Mouse (Mus musculus) myocyte (in vitro differentiated cells): ENCODE measurements around the gene Nrp1. TPM values are rescaled to one million over a fixed set of nuclear protein-coding genes. Genes with fewer than 3 reads are reported as not detected.

ENCODE experiments used
- H3K27me3 ChIP-seq: one replicate; pipeline ENCODE4 v1.6.1; 2011; ENCODE audit not compliant: control insufficient read depth, insufficient read depth, insufficient read length
- H3K36me3 ChIP-seq: one replicate; pipeline ENCODE4 v1.6.1; 2011; ENCODE audit not compliant: control insufficient read depth, insufficient read depth
- H3K4me2 ChIP-seq: one replicate; pipeline ENCODE4 v1.6.1; 2011; ENCODE audit warnings: low read depth, control low read depth
- H3K4me3 ChIP-seq: one replicate; pipeline ENCODE4 v1.5.1; 2011; ENCODE audit warnings: mild to moderate bottlenecking, control low read depth, moderate library complexity
- H3K79me2 ChIP-seq: one replicate; pipeline ENCODE4 v1.6.1; 2011; ENCODE audit not compliant: control insufficient read depth, insufficient read depth
- H3ac ChIP-seq: one replicate; pipeline ENCODE4 v1.6.1; 2011; ENCODE audit not compliant: control insufficient read depth, insufficient read length
- CEBPB ChIP-seq: IDR thresholded peaks from 2 replicates; pipeline ENCODE4 v1.6.1; 2011; ENCODE audit warnings: mild to moderate bottlenecking, moderate library complexity; ENCODE audit not compliant: poor library complexity, insufficient read depth, severe bottlenecking
- E2F4 ChIP-seq: IDR thresholded peaks from one replicate; pipeline ENCODE4 v1.6.1; 2011; ENCODE audit warnings: mild to moderate bottlenecking, control low read depth, moderate library complexity; ENCODE audit not compliant: insufficient read depth
- MAX ChIP-seq: IDR thresholded peaks from one replicate; pipeline ENCODE4 v1.6.1; 2011; ENCODE audit warnings: low read depth, mild to moderate bottlenecking, control low read depth
- MYOD1 ChIP-seq, 3 experiments: IDR thresholded peaks; one replicate each; pipeline ENCODE4 v1.6.1; 2011; ENCODE audit warnings: control low read depth in 2 of 3, low read depth in 2 of 3, mild to moderate bottlenecking in 2 of 3, moderate library complexity in 1 of 3; ENCODE audit not compliant: insufficient read length in 2 of 3, control insufficient read depth in 1 of 3
- MYOG ChIP-seq, 3 experiments: IDR thresholded peaks; one replicate each; pipeline ENCODE4 v1.6.1; 2011; ENCODE audit warnings: control low read depth in 2 of 3, low read depth in 2 of 3, mild to moderate bottlenecking in 2 of 3; ENCODE audit not compliant: insufficient read length in 2 of 3, control insufficient read depth in 1 of 3, insufficient read depth in 1 of 3
- POLR2A ChIP-seq: IDR thresholded peaks from one replicate; pipeline ENCODE4 v1.6.1; 2011; ENCODE audit warnings: low read depth, mild to moderate bottlenecking, control low read depth, moderate library complexity; ENCODE audit not compliant: insufficient read length
- POLR2AphosphoS2 ChIP-seq: IDR thresholded peaks from one replicate; pipeline ENCODE4 v1.6.1; 2011; ENCODE audit warnings: low read depth, control low read depth; ENCODE audit not compliant: insufficient read length
- REST ChIP-seq: IDR thresholded peaks from one replicate; pipeline ENCODE4 v1.6.1; 2011; ENCODE audit warnings: mild to moderate bottlenecking, control low read depth, moderate library complexity; ENCODE audit not compliant: insufficient read depth, insufficient read length
- SRF ChIP-seq: IDR thresholded peaks from one replicate; pipeline ENCODE4 v1.6.1; 2011; ENCODE audit warnings: low read depth; ENCODE audit not compliant: control insufficient read depth, insufficient read length
- TCF12 ChIP-seq: IDR thresholded peaks from one replicate; pipeline ENCODE4 v1.6.1; 2011; ENCODE audit warnings: mild to moderate bottlenecking, control low read depth; ENCODE audit not compliant: poor library complexity, insufficient read depth, severe bottlenecking
- TCF3 ChIP-seq: IDR thresholded peaks from one replicate; pipeline ENCODE4 v1.6.1; 2011; ENCODE audit warnings: low read depth, control low read depth; ENCODE audit not compliant: insufficient read length
- USF1 ChIP-seq: IDR thresholded peaks from one replicate; pipeline ENCODE4 v1.6.1; 2011; ENCODE audit warnings: low read depth, mild to moderate bottlenecking, control low read depth, moderate library complexity
- polyA plus RNA-seq: library from polyadenylated mRNA; unstranded; fragments of >200 nt; fragmentation: generic; extraction: Trizol; gene quantifications from one replicate; pipeline ENCODE4 v1.2.1, GENCODE M21; 2012; ENCODE audit warnings: missing spikeins

Gene Nrp1
- polyA plus RNA-seq, 1 experiment: 12.7 TPM

GRCm38 (mm10) chr8:128535685-128536084 lies 177.3 kb downstream of the Nrp1 start:
- Histone ChIP-seq H3K4me3 (no peak overlapping the region), H3ac (no peak overlapping the region), H3K36me3 (no peaks in the 10 kb centered on the region), H3K27me3 (no peaks in the 10 kb centered on the region), H3K4me2 (no peak overlapping the region), H3K79me2 (no peaks in the 10 kb centered on the region)
- TF ChIP-seq TCF3 (no peak), SRF (no peak)

GRCm38 (mm10) chr8:128538378-128538777 lies 180.0 kb downstream of the Nrp1 start:
- H3K36me3 ChIP-seq: no peaks in the 10 kb centered on the region

GRCm38 (mm10) chr8:128541355-128542090 lies 183.1 kb downstream of the Nrp1 start:
- H3K4me2 ChIP-seq: no peak overlapping the region
- TF ChIP-seq POLR2AphosphoS2 (no peak), MYOD1 (IDR thresholded peaks at IDR 0.05; ENCODE audit: control insufficient read depth in 1 of 3, insufficient read length in 2 of 3, low read depth in 2 of 3) (peak in 2 of 3 experiments; percentile 85 to 93)

More at GRCm38 (mm10) chr8:128538378-128538777, 180.0 kb downstream of the Nrp1 start:
- TF ChIP-seq USF1 (no peak), POLR2A (no peak)
- Histone ChIP-seq H3K4me3 (no peak overlapping the region), H3K4me2 (no peak overlapping the region), H3K27me3 (no peaks in the 10 kb centered on the region), H3K79me2 (no peaks in the 10 kb centered on the region), H3ac (no peak overlapping the region)

GRCm38 (mm10) chr8:128544128-128544846 lies 185.9 kb downstream of the Nrp1 start:
- Histone ChIP-seq H3ac (no peak overlapping the region), H3K4me3 (no peak overlapping the region), H3K4me2 (no peak overlapping the region), H3K27me3 (no peaks in the 10 kb centered on the region), H3K36me3 (no peaks in the 10 kb centered on the region), H3K79me2 (no peaks in the 10 kb centered on the region)
- no peak for TF ChIP-seq CEBPB
- no peak for TF ChIP-seq TCF3
- no peak for TF ChIP-seq MAX
- TF ChIP-seq SRF: no peak
- no peak for TF ChIP-seq MYOD1 (IDR thresholded peaks at IDR 0.05; ENCODE audit: control insufficient read depth in 1 of 3, insufficient read length in 2 of 3, low read depth in 2 of 3)
- TF ChIP-seq REST: no peak
- no peak for TF ChIP-seq USF1
- no peak for TF ChIP-seq POLR2AphosphoS2
- no peak for TF ChIP-seq E2F4
- no peak for TF ChIP-seq POLR2A
- TF ChIP-seq MYOG (IDR thresholded peaks at IDR 0.05; ENCODE audit: control insufficient read depth in 1 of 3, insufficient read depth in 1 of 3, insufficient read length in 2 of 3, low read depth in 2 of 3): no peak
- TF ChIP-seq TCF12: no peak

More at GRCm38 (mm10) chr8:128541355-128542090, 183.1 kb downstream of the Nrp1 start:
- Histone ChIP-seq H3K36me3 (no peaks in the 10 kb centered on the region), H3K27me3 (no peaks in the 10 kb centered on the region), H3K4me3 (no peak overlapping the region), H3ac (no peak overlapping the region), H3K79me2 (no peaks in the 10 kb centered on the region)

GRCm38 (mm10) chr8:128546287-128546686 lies 187.9 kb downstream of the Nrp1 start:
- Histone ChIP-seq H3K36me3 (no peaks in the 10 kb centered on the region), H3K79me2 (no peaks in the 10 kb centered on the region), H3K4me2 (peak overlapping the region; percentile 25), H3K4me3 (no peak overlapping the region), H3ac (no peak overlapping the region), H3K27me3 (no peaks in the 10 kb centered on the region)
- TF ChIP-seq MYOD1 (IDR thresholded peaks at IDR 0.05; ENCODE audit: control insufficient read depth in 1 of 3, insufficient read length in 2 of 3, low read depth in 2 of 3) (peak in 1 of 3 experiments; percentile 63), TCF3 (no peak), TCF12 (no peak), REST (no peak), MYOG (IDR thresholded peaks at IDR 0.05; ENCODE audit: control insufficient read depth in 1 of 3, insufficient read depth in 1 of 3, insufficient read length in 2 of 3, low read depth in 2 of 3) (peak in 2 of 3 experiments; percentile 20 to 29), POLR2AphosphoS2 (no peak)
